Mouse (Mus musculus) brain, embryonic 14.5 days (tissue): ENCODE results near the gene Cachd1.

Source experiments
- CTCF ChIP-seq: fragments of 200-500 bp; IDR thresholded peaks from 2 replicates; pipeline ENCODE4 v1.5.1; 2012; ENCODE audit warnings: inconsistent platforms, mild to moderate bottlenecking, moderate library complexity, borderline replicate concordance; ENCODE audit not compliant: insufficient read depth, insufficient read length; ENCODE audit errors: extremely low read depth
- POLR2A ChIP-seq: fragments of 200-500 bp; IDR thresholded peaks from 2 replicates; pipeline ENCODE4 v1.6.1; 2012; ENCODE audit warnings: mild to moderate bottlenecking, inconsistent platforms, borderline replicate concordance; ENCODE audit not compliant: poor library complexity, insufficient read depth, insufficient read length, severe bottlenecking; ENCODE audit errors: extremely low read depth

DNA sequence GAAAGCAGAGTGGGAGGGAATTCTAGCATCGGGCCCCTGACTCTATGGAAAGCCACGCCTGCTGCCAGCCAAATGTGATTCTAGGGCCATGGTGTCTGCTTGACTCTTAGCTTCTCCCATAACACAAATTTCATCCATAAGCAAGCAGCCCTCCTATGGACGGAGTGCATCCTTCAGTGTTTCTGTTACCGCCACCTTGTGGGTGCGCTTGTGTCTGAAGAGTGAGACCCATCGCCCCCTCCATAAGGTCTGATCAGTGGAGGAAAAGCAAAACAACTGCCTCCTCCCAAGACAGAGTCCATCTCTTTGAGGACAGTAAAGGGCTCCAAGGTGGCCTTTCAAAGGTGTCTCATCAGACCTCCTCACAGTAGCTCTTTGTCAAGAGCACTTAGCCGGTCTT, 201.0 kb downstream of the Cachd1 start:
- TF ChIP-seq POLR2A (no peak), CTCF (peak; percentile 29; the same call in 1 of the 2 replicates)
